Mouse (Mus musculus) layer of hippocampus, postnatal 36 days (tissue): Measurements from ENCODE around the gene Large1. TPM values are rescaled to one million over a fixed set of nuclear protein-coding genes. Genes with fewer than 3 reads are reported as not detected.
A peak's percentile ranks its signal among the peaks of the same experiment; 100 is the strongest.
"Not testable (repeated sequence)": the region's sequence is repeated elsewhere in the genome, so short reads cannot be mapped to it uniquely, and the experiment has no call there.

Experiments
- DNase-seq, 2 experiments: peaks; one replicate each; pipeline ENCODE4 v3.0.0; 2022
- total RNA-seq, 2 experiments: library from RNA; stranded (reverse); gene quantifications; 2 replicates each; pipeline ENCODE4 v1.2.3; 2021

The Large1 gene
- 100 to 1,000 TPM; 152 to 153 TPM for total RNA-seq

GRCm38 (mm10) chr8:73353108-73353793 is at the start of gene Large1:
Gene Large1 (minus strand): TSS chr8:73353540.
- DNase-seq: peak; percentile 98 to 99

GRCm38 (mm10) chr8:73400343-73400742 is 47.0 kb upstream of the Large1 start:
- DNase-seq: no peak

DNA sequence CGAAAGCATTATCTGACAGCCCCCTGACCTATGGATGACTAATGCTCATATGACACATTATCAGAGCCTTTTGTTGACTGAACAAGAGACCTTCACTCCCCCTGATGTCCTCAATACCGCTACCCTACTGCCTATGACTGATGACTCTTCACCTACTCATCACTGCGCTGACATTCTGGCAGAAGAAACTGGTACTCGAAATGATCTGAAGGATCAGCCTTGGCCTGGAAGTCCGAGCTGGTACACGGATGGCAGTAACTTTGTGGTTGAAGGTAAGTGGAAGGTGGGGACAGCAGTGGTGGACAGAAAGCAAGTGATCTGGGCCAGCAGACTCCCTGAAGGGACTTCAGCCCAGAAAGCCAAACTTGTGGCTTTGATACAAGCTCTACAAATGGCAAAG is 19.7 kb upstream of the Large1 start:
- DNase-seq: not testable (repeated sequence)

DNA sequence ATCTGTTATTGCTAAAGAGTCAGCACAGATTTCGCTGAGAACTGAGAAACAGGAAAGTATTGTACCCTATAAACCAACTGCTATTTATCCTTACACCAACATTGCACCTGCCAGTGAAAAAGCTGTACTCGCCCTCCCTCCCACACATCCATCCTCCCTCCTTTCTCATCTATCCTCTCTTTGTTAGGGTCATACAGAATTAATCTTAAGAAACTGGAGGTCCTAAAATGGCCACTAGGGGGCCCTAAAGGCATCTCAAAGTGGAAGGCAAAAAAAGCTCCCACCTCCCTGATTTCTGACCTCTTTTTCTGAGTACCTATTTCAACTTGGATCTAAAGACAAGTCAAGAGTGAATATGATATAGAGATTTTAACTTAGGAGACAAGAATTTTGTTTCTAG is 2.6 kb upstream of the Large1 start:
- peak in 1 of 2 experiments; percentile 61 for DNase-seq

GRCm38 (mm10) chr8:73354201-73354881 is 1.0 kb upstream of the Large1 start:
- DNase-seq: peak; percentile 76 to 78

GRCm38 (mm10) chr8:73353794-73354179 is 447 bp upstream of the Large1 start:
- no peak for DNase-seq

DNA sequence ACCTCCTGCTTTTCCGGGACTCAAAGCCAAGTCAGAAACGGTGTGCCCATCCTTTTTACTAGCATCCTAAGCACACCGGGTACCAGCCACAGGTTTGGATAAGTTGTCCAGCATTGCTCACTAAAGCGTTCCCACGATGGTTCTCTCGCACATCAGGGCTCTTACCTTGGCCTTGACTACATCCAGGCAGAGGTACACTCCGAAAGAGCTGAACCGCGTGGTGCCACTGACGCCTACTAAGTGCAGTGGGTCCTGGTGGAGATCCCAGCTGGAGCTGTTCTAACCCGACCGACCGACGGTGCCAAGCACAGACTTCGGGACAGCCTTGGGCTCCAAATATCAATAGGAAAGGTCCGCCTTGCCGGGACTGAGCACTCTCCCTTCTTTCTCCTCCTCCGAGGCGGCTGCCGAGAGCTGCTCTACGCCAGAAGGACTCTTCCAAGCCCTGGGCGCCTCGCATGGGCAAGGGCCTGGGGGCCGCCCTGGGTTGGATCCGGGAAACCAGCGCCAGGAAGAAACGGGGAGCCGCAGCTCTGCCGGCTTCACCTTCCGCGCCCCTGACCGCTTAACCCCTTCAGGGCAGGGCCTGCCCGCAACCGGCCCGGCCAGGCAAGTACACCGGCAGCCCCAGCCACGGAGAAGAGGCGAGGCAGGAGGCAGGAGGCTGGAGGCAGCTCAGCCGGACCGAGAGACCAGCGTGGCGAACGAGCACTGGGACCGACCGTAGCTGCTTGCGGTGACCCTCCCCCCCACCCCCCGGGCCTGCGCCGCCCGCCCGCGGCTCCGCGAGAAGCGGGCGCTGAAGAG is 836 bp downstream of the Large1 start:
- DNase-seq: peak; percentile 41 to 43

DNA sequence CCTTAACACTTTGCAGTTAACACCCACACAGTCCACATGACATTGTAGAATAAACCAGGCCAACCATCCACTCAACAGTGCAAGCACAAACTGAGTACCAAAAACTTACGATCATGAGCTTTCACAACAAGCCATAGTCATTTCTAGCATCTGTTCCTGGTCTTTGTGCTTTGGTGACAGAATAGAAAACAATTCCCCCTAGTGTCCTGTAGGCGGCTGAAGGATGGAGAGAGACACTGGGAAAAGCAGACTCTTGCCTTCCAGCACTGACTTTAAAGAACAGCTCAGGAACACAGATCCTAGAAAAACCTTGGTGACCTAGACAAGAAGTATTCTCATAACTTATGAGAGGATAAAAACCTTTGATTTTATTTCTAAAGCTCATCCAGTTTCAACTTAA is 3.0 kb downstream of the Large1 start:
- no peak for DNase-seq

DNA sequence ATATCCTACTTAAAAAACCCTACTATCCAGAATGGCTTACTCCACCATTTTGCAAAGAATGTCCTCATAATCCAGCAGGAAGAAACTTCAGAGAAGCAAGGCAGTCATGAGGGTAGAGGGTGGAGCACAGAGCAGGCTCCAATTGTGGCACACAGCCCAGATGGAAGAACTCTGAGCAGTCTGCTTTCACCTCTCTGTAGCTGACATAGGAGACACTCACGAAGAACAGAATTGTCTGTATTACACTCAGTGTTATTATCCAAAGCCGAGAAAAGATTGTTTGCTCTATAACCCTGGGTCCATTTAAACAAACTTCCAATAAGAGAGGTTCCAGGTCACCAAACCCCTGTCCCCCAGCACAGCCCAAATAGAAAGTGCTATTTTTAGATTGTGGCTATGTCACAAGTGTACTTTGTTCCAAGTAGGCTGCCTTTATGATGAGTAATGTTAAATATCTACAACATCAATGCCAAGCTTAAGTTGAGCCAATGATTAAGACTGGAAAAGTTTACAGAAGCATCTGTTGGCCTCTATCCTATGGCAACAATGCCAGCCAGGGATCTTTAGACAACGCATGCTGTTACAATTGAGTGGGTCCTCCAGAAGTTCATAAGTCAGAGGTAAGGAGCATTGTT is 10.5 kb downstream of the Large1 start:
- no peak for DNase-seq

GRCm38 (mm10) chr8:73336845-73337244 is 16.5 kb downstream of the Large1 start:
- DNase-seq: no peak

GRCm38 (mm10) chr8:73329131-73329530 is 24.2 kb downstream of the Large1 start:
- DNase-seq: no peak

- no peak for DNase-seq
These were observed 25.3 kb downstream of the Large1 start for GRCm38 (mm10) chr8:73328056-73328455.

DNA sequence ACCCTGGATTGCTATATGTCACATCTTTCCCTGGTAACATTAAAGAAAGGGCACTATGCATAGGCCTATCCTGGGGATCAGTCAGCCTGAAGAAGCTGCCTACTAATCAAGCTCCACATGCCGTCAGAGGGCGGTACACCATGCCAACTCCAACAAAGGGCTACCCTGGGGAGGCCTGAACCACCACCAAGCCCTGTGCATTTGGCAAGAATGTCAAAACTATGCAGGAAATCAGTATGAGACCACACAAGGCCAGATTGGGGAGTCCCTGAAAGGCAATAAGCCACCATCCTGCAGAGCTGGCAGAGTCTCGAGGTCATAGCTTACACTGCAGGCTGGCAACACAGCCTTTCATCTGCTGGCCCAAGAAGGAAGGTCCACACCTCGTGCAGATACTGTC is 28.7 kb downstream of the Large1 start:
- no peak for DNase-seq

GRCm38 (mm10) chr8:73323591-73323990 is 29.7 kb downstream of the Large1 start:
- no peak for DNase-seq

DNA sequence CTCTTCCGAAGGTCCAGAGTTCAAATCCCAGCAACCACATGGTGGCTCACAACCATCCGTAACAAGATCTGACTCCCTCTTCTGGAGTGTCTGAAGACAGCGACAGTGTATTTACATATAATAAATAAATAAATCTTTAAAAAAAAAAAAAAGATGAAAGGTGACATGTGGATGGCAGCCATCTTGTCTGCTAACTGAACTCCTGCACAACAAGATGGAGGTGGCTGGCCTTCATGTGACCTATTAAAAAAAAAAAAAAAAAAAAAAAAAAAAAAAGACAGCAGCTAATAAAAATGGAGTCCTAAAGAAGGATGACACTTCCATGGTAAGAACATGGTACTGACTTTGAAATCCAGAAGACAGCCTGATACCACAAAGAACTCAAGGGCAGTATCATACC is 33.8 kb downstream of the Large1 start:
- not testable (repeated sequence) for DNase-seq

GRCm38 (mm10) chr8:73313911-73314310 is 39.4 kb downstream of the Large1 start:
- no peak for DNase-seq

DNA sequence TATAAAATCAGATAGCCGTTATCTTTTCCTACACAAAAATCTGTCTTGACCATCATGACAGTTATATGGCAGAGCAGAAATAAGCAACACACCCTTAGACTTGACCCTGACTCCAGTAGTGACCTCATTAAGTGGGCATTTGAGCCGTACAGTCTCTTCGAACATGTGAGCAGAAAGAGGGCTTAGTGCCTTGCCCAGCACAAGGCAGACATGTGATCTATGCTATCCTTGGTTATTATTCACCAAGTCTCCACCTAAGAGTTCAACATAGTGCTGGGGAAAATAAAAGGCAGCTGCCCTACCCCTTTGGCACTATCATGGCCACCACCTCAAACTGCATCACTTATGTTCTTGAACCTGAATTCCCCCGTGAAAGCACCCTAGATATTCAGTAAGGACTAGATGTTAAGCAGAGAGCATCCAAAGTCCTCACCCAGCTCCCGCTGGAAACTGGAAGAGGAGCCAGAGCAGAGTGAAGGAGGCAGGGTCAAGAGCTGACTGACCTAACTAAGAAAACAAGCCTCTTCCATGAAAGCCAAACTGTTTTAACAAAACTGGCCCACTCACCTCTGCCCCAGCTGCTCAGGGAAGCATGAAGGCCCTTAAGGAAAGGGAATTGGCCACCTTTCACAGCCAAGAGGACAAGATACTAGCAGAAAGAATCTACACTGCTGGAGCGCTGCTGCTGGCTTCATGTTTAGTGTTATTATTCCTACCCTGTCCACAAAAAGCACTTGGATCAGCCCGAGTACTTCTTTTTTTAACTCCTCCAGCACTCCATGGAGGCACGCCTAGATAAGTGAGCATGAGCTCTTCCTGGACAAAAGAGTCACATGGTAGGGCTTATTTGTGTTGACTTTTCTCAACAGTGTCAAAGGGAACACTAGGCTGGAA is 40.4 kb downstream of the Large1 start:
- DNase-seq: no peak

DNA sequence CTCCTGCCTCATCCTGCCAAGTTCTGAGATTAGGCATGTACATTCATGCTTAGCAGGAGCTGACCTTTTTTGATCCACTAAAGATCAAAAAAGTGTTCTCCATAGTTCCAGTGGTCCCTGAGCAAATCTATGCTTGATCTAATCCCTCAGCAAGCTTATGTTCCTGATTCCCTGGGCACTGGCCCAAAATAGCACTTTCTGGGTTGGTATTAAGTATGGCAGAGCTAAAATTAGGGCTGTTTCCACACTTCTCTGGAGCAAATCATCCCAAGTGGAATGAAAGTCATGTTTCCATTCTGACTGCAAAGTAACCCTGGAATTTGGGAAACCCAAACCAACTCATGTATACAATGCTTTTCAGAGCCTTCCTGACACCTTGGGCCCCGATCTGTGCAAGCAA is 42.9 kb downstream of the Large1 start:
- DNase-seq: no peak

- no peak for DNase-seq
These were observed 43.3 kb downstream of the Large1 start for GRCm38 (mm10) chr8:73310036-73310435.

DNA sequence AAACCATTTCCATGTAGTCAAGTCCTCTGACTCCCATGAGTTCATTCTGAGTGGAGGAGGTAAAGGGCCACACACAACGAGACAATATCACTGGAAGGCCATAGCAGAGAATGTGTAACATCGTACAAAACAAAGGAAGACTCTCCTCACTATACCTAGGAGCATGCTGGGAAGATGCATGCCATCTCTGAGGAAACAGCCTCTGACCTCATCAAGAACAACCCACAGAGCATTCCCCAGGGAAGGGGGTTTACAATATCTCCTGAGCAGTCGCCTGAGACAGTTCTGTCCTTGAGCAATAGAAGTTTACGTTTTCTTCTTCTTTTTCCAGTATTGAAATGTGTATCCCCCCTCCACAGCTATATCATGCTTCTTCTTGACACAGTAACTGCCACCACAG is 49.4 kb downstream of the Large1 start:
- no peak for DNase-seq

DNA sequence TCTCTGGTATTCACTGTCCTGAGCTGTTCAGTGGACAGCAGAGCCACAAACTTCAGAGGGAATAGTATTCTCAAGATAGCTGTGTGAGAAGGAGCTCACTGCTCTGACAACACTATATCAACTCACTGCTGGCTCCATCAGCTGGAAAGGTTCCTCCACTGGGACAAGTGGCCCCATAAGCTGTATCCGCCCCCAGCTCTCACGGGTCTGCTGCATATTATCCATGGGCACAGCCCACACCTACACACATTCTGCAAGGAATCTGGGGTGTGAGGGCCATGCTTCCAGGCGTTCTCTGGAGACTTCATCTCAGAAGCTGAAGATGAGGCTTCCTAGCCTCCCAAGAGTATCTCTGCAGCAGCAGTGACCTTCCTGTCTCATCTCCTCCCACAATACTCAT is 50.4 kb downstream of the Large1 start:
- DNase-seq: no peak

GRCm38 (mm10) chr8:73295531-73295930 is 57.8 kb downstream of the Large1 start:
- DNase-seq: no peak
